Mouse (Mus musculus) CD4-positive, CD25-positive, alpha-beta regulatory T cell, adult 2 months (primary cell): ENCODE data around the gene Gm20388.

Experiments used
- DNase-seq: peaks from one replicate; pipeline ENCODE4 v3.0.0-alpha.2; 2012; ENCODE audit warnings: low read depth, low spot score

Gm20388 gene

GRCm38 (mm10) chr8:121740721-121741120 is 1830.1 kb downstream of the Gm20388 start:
- no peak for DNase-seq

GRCm38 (mm10) chr8:121749501-121749900 is 1838.9 kb downstream of the Gm20388 start:
- DNase-seq, result no peak

- DNase-seq, result peak; percentile 27
Measured at GRCm38 (mm10) chr8:121750512-121750911, 1839.9 kb downstream of the Gm20388 start.

- peak; percentile 68 for DNase-seq
Measured at GRCm38 (mm10) chr8:121751407-121751806, 1840.8 kb downstream of the Gm20388 start.

- no peak for DNase-seq
Measured at GRCm38 (mm10) chr8:121758470-121758869, 1847.8 kb downstream of the Gm20388 start.

- no peak for DNase-seq
Measured at GRCm38 (mm10) chr8:121760484-121760883, 1849.8 kb downstream of the Gm20388 start.

GRCm38 (mm10) chr8:121761480-121761879 is 1850.8 kb downstream of the Gm20388 start:
- DNase-seq, result no peak

GRCm38 (mm10) chr8:121762999-121763699 is 1852.5 kb downstream of the Gm20388 start:
- DNase-seq, result no peak

GRCm38 (mm10) chr8:121763700-121764013 is 1853.0 kb downstream of the Gm20388 start:
- DNase-seq, result no peak

- no peak for DNase-seq
Measured at GRCm38 (mm10) chr8:121765594-121766138, 1855.0 kb downstream of the Gm20388 start.

- no peak for DNase-seq
Measured at GRCm38 (mm10) chr8:121769095-121769494, 1858.5 kb downstream of the Gm20388 start.

- DNase-seq, result no peak
Measured at GRCm38 (mm10) chr8:121769621-121770020, 1859.0 kb downstream of the Gm20388 start.

- no peak for DNase-seq
Measured at GRCm38 (mm10) chr8:121770845-121771752, 1860.5 kb downstream of the Gm20388 start.

- DNase-seq, result no peak
Measured at GRCm38 (mm10) chr8:121773876-121774275, 1863.2 kb downstream of the Gm20388 start.

- DNase-seq, result no peak
Measured at GRCm38 (mm10) chr8:121782493-121782892, 1871.9 kb downstream of the Gm20388 start.

- DNase-seq, result no peak
Measured at GRCm38 (mm10) chr8:121786542-121786941, 1875.9 kb downstream of the Gm20388 start.

- peak; percentile 18 for DNase-seq
Measured at GRCm38 (mm10) chr8:121788786-121789185, 1878.1 kb downstream of the Gm20388 start.

GRCm38 (mm10) chr8:121792159-121792558 is 1881.5 kb downstream of the Gm20388 start:
- DNase-seq, result no peak

GRCm38 (mm10) chr8:121792627-121793026 is 1882.0 kb downstream of the Gm20388 start:
- no peak for DNase-seq

GRCm38 (mm10) chr8:121794151-121794550 is 1883.5 kb downstream of the Gm20388 start:
- no peak for DNase-seq

GRCm38 (mm10) chr8:121795461-121795860 is 1884.8 kb downstream of the Gm20388 start:
- no peak for DNase-seq

GRCm38 (mm10) chr8:121796406-121796805 is 1885.8 kb downstream of the Gm20388 start:
- no peak for DNase-seq
